Mouse (Mus musculus): Measurements from ENCODE around the gene Xxylt1. TPM values are rescaled to one million over a fixed set of nuclear protein-coding genes. Genes with fewer than 3 reads are reported as not detected.
A peak's percentile ranks its signal among the peaks of the same experiment; 100 is the strongest.

The Xxylt1 gene
- polyA plus RNA-seq, 1 experiment from 2014 or later, result 1.6 TPM

- Histone ChIP-seq H3K27me3 (ENCODE audit: insufficient read depth, low read length) (no peaks in the 10 kb centered on the region), H3K27ac (ENCODE audit: low read depth) (peak overlapping the region; percentile 4; the same call in 1 of the 2 replicates), H3K4me2 (ENCODE audit: low read depth, low read length) (no peak overlapping the region), H3K9me3 (ENCODE audit: low read length) (no peaks in the 10 kb centered on the region), H3K9ac (replicated peaks) (no peak overlapping the region), H3K36me3 (replicated peaks; ENCODE audit: insufficient read depth, low read length) (no peaks in the 10 kb centered on the region), H3K4me3 (ENCODE audit: low read depth, low read length) (no peak overlapping the region), H3K4me1 (ENCODE audit: insufficient read depth) (peaks cover 27% of the 10 kb centered on the region)
- ATAC-seq, result no peak
- no peak for DNase-seq
- WGBS (ENCODE audit: insufficient replicate concordance), result 69% methylated on average over 4 of the region's 4 CpGs
- TF ChIP-seq EP300 (IDR thresholded peaks at IDR 0.05; ENCODE audit: low read depth), result no peak
- no peak for TF ChIP-seq CTCF (IDR thresholded peaks at IDR 0.05; ENCODE audit: low read depth)
These were observed 137.3 kb downstream of the Xxylt1 start for GRCm38 (mm10) chr16:30943919-30944318.

- no peak overlapping the region for H3K27ac ChIP-seq (ENCODE audit: low read depth)
- no peaks in the 10 kb centered on the region for H3K36me3 ChIP-seq (replicated peaks; ENCODE audit: insufficient read depth, low read length)
- peaks cover 24% of the 10 kb centered on the region; the same call in 1 of the 2 replicates for H3K4me1 ChIP-seq (ENCODE audit: insufficient read depth)
- TF ChIP-seq CTCF (IDR thresholded peaks at IDR 0.05; ENCODE audit: low read depth) (peak; percentile 61), EP300 (IDR thresholded peaks at IDR 0.05; ENCODE audit: low read depth) (no peak)
- no peaks in the 10 kb centered on the region for H3K9me3 ChIP-seq (ENCODE audit: low read length)
- H3K9ac ChIP-seq (replicated peaks), result no peak overlapping the region
- H3K27me3 ChIP-seq (ENCODE audit: insufficient read depth, low read length), result no peaks in the 10 kb centered on the region
- no peak overlapping the region for H3K4me2 ChIP-seq (ENCODE audit: low read depth, low read length)
- no peak for ATAC-seq
- H3K4me3 ChIP-seq (ENCODE audit: low read depth, low read length), result no peak overlapping the region
- no peak for DNase-seq
- WGBS (ENCODE audit: insufficient replicate concordance), result 81% methylated on average over 2 of the region's 2 CpGs
These were observed 140.5 kb downstream of the Xxylt1 start for GRCm38 (mm10) chr16:30940699-30941098.

- no peak overlapping the region for H3K27ac ChIP-seq (ENCODE audit: low read depth)
- H3K27me3 ChIP-seq (ENCODE audit: insufficient read depth, low read length), result no peaks in the 10 kb centered on the region
- H3K9me3 ChIP-seq (ENCODE audit: low read length), result no peaks in the 10 kb centered on the region
- no peak overlapping the region for H3K9ac ChIP-seq (replicated peaks)
- DNase-seq, result no peak
- TF ChIP-seq EP300 (IDR thresholded peaks at IDR 0.05; ENCODE audit: low read depth) (no peak), CTCF (IDR thresholded peaks at IDR 0.05; ENCODE audit: low read depth) (no peak)
- WGBS (ENCODE audit: insufficient replicate concordance), result 40% methylated on average over 3 of the region's 3 CpGs
- H3K4me1 ChIP-seq (ENCODE audit: insufficient read depth), result peaks cover 18% of the 10 kb centered on the region; the same call in 1 of the 2 replicates
- H3K36me3 ChIP-seq (replicated peaks; ENCODE audit: insufficient read depth, low read length), result no peaks in the 10 kb centered on the region
- peak; percentile 56 for ATAC-seq
- H3K4me2 ChIP-seq (ENCODE audit: low read depth, low read length), result no peak overlapping the region
- H3K4me3 ChIP-seq (ENCODE audit: low read depth, low read length), result no peak overlapping the region
These were observed 141.3 kb downstream of the Xxylt1 start for GRCm38 (mm10) chr16:30939903-30940302.

- 70% methylated on average over 8 of the region's 8 CpGs for WGBS (ENCODE audit: insufficient replicate concordance)
These were observed 142.0 kb downstream of the Xxylt1 start for GRCm38 (mm10) chr16:30939210-30939609.

GRCm38 (mm10) chr16:30938664-30939063 lies 142.6 kb downstream of the Xxylt1 start:
- DNase-seq (no peak), ATAC-seq (no peak)
- no peaks in the 10 kb centered on the region for H3K9me3 ChIP-seq (ENCODE audit: low read length)
- no peak for TF ChIP-seq EP300 (IDR thresholded peaks at IDR 0.05; ENCODE audit: low read depth)
- no peak for TF ChIP-seq CTCF (IDR thresholded peaks at IDR 0.05; ENCODE audit: low read depth)
- no peak overlapping the region for H3K9ac ChIP-seq (replicated peaks)
- no peaks in the 10 kb centered on the region for H3K27me3 ChIP-seq (ENCODE audit: insufficient read depth, low read length)
- H3K36me3 ChIP-seq (replicated peaks; ENCODE audit: insufficient read depth, low read length), result no peaks in the 10 kb centered on the region
- WGBS (ENCODE audit: insufficient replicate concordance), result 61% methylated on average over 3 of the region's 3 CpGs
- no peak overlapping the region for H3K4me3 ChIP-seq (ENCODE audit: low read depth, low read length)
- no peak overlapping the region for H3K27ac ChIP-seq (ENCODE audit: low read depth)
- no peak overlapping the region for H3K4me2 ChIP-seq (ENCODE audit: low read depth, low read length)
- H3K4me1 ChIP-seq (ENCODE audit: insufficient read depth), result peaks cover 9% of the 10 kb centered on the region; the same call in 1 of the 2 replicates

More at GRCm38 (mm10) chr16:30939210-30939609, 142.0 kb downstream of the Xxylt1 start:
- ATAC-seq, result no peak
- no peaks in the 10 kb centered on the region for H3K36me3 ChIP-seq (replicated peaks; ENCODE audit: insufficient read depth, low read length)
- no peak overlapping the region for H3K4me2 ChIP-seq (ENCODE audit: low read depth, low read length)
- H3K9me3 ChIP-seq (ENCODE audit: low read length), result no peaks in the 10 kb centered on the region
- H3K27me3 ChIP-seq (ENCODE audit: insufficient read depth, low read length), result no peaks in the 10 kb centered on the region
- no peak overlapping the region for H3K27ac ChIP-seq (ENCODE audit: low read depth)
- H3K9ac ChIP-seq (replicated peaks), result no peak overlapping the region
- TF ChIP-seq EP300 (IDR thresholded peaks at IDR 0.05; ENCODE audit: low read depth) (no peak), CTCF (IDR thresholded peaks at IDR 0.05; ENCODE audit: low read depth) (peak; percentile 48)
- no peak for DNase-seq
- H3K4me3 ChIP-seq (ENCODE audit: low read depth, low read length), result no peak overlapping the region
- H3K4me1 ChIP-seq (ENCODE audit: insufficient read depth), result peaks cover 12% of the 10 kb centered on the region; the same call in 1 of the 2 replicates

- TF ChIP-seq EP300 (IDR thresholded peaks at IDR 0.05; ENCODE audit: low read depth), result no peak
- no peak for TF ChIP-seq CTCF (IDR thresholded peaks at IDR 0.05; ENCODE audit: low read depth)
- DNase-seq (peak; percentile 10), ATAC-seq (no peak)
- Histone ChIP-seq H3K9me3 (ENCODE audit: low read length) (no peaks in the 10 kb centered on the region), H3K9ac (replicated peaks) (no peak overlapping the region), H3K36me3 (replicated peaks; ENCODE audit: insufficient read depth, low read length) (no peaks in the 10 kb centered on the region), H3K4me3 (ENCODE audit: low read depth, low read length) (no peak overlapping the region), H3K27me3 (ENCODE audit: insufficient read depth, low read length) (no peaks in the 10 kb centered on the region), H3K27ac (ENCODE audit: low read depth) (no peak overlapping the region), H3K4me2 (ENCODE audit: low read depth, low read length) (no peak overlapping the region), H3K4me1 (ENCODE audit: insufficient read depth) (peaks cover 4% of the 10 kb centered on the region; the same call in 1 of the 2 replicates)
- WGBS (ENCODE audit: insufficient replicate concordance), result 57% methylated on average over 3 of the region's 3 CpGs
These were observed 143.6 kb downstream of the Xxylt1 start for GRCm38 (mm10) chr16:30937665-30938064.

All from liver, postnatal 0 days (tissue).